Mouse (Mus musculus) hindbrain, embryonic 15.5 days (tissue): ENCODE data around the gene Utp15. TPM values are rescaled to one million over a fixed set of nuclear protein-coding genes. Genes with fewer than 3 reads are reported as not detected.

Experiments used
- ATAC-seq: fragments of 200-750 bp; cut with Nextera tagmentation; 2 replicates; pipeline ENCODE4 v1.8.0; 2017; ENCODE audit warnings: low read depth, moderate number of reproducible peaks, moderate TSS enrichment; ENCODE audit not compliant: low FRiP score
- H3K27ac ChIP-seq: fragments of 300-500 bp; sonication (generic); replicated peaks from 2 replicates; pipeline ENCODE4 v1.5.1; 2015; ENCODE audit warnings: mild to moderate bottlenecking, inconsistent platforms
- H3K27me3 ChIP-seq: fragments of 300-500 bp; sonication (generic); 2 replicates; pipeline ENCODE4 v1.6.1; 2015; ENCODE audit warnings: control low read depth, inconsistent platforms
- H3K36me3 ChIP-seq: fragments of 300-500 bp; sonication (generic); 2 replicates; pipeline ENCODE4 v1.6.1; 2015; ENCODE audit warnings: control low read depth, inconsistent platforms
- H3K4me1 ChIP-seq: fragments of 300-500 bp; sonication (generic); replicated peaks from 2 replicates; pipeline ENCODE4 v1.6.1; 2015; ENCODE audit warnings: control low read depth, inconsistent platforms
- H3K4me2 ChIP-seq: fragments of 300-500 bp; sonication (generic); 2 replicates; pipeline ENCODE4 v1.6.1; 2015; ENCODE audit warnings: moderate library complexity, mild to moderate bottlenecking, inconsistent platforms
- H3K4me3 ChIP-seq: fragments of 300-500 bp; sonication (generic); 2 replicates; pipeline ENCODE4 v1.5.1; 2015; ENCODE audit warnings: mild to moderate bottlenecking, inconsistent platforms
- H3K9ac ChIP-seq: fragments of 300-500 bp; sonication (generic); 2 replicates; pipeline ENCODE4 v1.6.1; 2015; ENCODE audit warnings: inconsistent platforms
- H3K9me3 ChIP-seq: fragments of 300-500 bp; sonication (generic); 2 replicates; pipeline ENCODE4 v1.6.1; 2016; ENCODE audit warnings: control low read depth, inconsistent platforms
- WGBS: fragments of 180-500 bp; shearing (Covaris S2); methylation state at CpG from one replicate; pipeline ENCODE4 v1.1.7; 2015; 5-methylcytosine and 5-hydroxymethylcytosine counted together
- polyA plus RNA-seq: library from polyadenylated mRNA; unstranded; fragments of >200 nt; fragmentation: Nextera tagmentation; extraction: Ambion mirVana; gene quantifications from 2 replicates; pipeline ENCODE4 v1.2.1, GENCODE M21; 2015

Gene Utp15
- polyA plus RNA-seq, 1 experiment from 2014 or later, result 28.6 TPM

DNA sequence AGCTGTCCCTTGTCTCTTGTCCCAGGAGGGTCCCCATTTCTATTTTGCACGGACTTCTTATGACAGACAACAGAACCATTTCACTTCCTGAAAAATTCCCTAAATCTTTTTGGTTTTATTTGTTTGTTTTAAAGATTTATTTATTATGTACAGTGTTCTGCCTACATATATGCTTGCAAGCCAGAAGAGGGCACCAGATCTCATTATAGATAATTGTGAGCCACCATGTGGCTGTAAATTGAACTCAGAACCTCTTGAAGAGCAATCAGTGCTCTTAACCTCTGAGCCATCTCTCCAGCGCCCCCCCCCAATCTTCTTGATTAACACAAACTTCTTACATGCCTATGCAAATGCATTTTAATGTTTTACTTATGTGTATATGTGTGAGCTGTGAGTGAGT lies 27.9 kb upstream of the Utp15 start:
- no peak overlapping the region for H3K4me3 ChIP-seq
- no peaks in the 10 kb centered on the region for H3K36me3 ChIP-seq
- no peak for ATAC-seq
- no peaks in the 10 kb centered on the region for H3K4me1 ChIP-seq
- H3K9ac ChIP-seq, result no peak overlapping the region
- WGBS, result 46% methylated on average over 2 of the region's 2 CpGs
- H3K27me3 ChIP-seq, result no peaks in the 10 kb centered on the region
- H3K4me2 ChIP-seq, result no peak overlapping the region
- no peaks in the 10 kb centered on the region for H3K9me3 ChIP-seq
- no peak overlapping the region for H3K27ac ChIP-seq

DNA sequence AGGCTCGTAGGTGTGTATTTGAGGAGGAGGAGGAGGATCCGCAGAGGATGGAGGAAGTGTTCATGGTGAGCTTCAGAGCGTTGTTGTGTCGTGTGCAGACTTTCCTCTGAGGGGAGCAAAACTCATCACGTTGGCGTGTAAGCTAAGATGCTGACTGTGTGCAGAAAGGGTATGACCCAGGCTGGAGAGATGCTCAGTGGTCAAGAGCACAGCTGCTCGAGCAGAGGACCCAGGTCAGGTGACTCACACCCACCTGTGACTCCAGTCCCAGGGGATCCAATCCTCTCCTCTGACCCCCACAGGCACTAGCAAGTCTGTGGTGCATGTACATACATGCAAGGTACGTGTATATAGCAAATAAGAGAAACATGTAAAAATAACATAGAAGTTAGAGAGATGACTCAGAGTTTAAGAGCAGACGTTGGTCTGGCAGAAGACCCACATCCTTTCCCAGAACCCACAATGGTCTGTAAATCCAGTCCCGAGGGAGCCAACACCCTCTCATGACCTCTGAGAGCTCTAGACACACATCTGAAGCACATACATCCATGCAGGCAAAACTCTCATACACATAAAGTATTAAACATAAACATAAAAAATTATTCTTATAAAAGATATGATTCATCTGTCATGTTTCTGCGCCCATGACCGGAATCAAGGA lies 18.3 kb upstream of the Utp15 start:
- Histone ChIP-seq H3K4me1 (no peaks in the 10 kb centered on the region), H3K27ac (no peak overlapping the region), H3K9me3 (no peaks in the 10 kb centered on the region), H3K27me3 (no peaks in the 10 kb centered on the region), H3K36me3 (no peaks in the 10 kb centered on the region), H3K4me3 (no peak overlapping the region), H3K9ac (no peak overlapping the region), H3K4me2 (no peak overlapping the region)
- WGBS, result 84% methylated on average over 12 of the region's 12 CpGs
- no peak for ATAC-seq

DNA sequence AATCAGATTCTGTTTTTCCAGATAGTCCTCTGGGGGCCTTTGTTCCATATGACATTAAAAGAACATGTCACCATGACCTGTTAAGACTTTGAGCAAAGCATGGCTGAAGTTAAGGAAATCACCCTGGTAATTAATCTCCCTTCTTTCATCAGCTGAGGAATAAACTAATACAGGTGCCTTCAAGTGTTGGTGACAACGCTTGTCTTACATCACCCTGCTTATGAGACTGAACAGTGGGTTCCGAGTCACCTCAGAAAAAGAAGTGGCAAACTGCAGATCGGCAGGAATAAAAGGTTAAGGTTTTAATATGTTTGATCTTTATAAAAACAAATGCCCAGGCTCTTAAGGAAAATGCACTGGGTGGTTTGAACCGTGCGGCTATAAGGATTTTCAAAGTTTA lies 16.8 kb upstream of the Utp15 start, which contains the start of gene Gm21976:
TSS of gene Gm21976 (plus strand) at position 202 of the 400 bp plus-strand sequence.
- Histone ChIP-seq H3K9ac (no peak within 1 kb of the TSS), H3K4me1 (no peaks in the 10 kb centered on the region), H3K27ac (no peak within 1 kb of the TSS), H3K9me3 (no peaks in the 10 kb centered on the region), H3K4me2 (no peak within 1 kb of the TSS), H3K4me3 (no peak within 1 kb of the TSS), H3K36me3 (peaks cover 5% of the 10 kb centered on the region), H3K27me3 (no peaks in the 10 kb centered on the region)
- ATAC-seq, result no peak
- 91% methylated on average over 5 of the region's 5 CpGs for WGBS

DNA sequence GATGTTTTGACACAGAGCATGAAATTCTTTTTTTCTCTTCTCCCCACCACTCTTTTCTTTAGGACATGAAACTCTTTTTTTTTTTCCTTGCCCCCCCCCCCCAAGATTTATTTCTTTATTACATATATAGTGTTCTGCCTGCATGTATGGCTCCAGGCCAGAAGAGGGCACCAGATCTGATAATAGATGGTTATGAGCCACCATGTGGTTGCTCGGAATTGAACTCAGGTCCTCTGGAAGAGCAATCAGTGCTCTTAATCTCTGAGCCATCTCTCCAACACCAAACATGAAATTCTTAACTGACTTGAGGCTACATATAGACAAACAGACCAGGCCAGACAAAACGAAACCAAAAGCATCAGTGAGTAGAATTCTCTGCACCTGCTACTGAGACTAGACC lies 14.7 kb upstream of the Utp15 start:
- H3K4me3 ChIP-seq, result no peak overlapping the region
- H3K4me2 ChIP-seq, result no peak overlapping the region
- 93% methylated on average over 2 of the region's 2 CpGs for WGBS
- ATAC-seq, result no peak
- no peaks in the 10 kb centered on the region for H3K9me3 ChIP-seq
- H3K36me3 ChIP-seq, result peaks cover 24% of the 10 kb centered on the region
- no peaks in the 10 kb centered on the region for H3K27me3 ChIP-seq
- no peaks in the 10 kb centered on the region for H3K4me1 ChIP-seq
- no peak overlapping the region for H3K27ac ChIP-seq
- H3K9ac ChIP-seq, result no peak overlapping the region

DNA sequence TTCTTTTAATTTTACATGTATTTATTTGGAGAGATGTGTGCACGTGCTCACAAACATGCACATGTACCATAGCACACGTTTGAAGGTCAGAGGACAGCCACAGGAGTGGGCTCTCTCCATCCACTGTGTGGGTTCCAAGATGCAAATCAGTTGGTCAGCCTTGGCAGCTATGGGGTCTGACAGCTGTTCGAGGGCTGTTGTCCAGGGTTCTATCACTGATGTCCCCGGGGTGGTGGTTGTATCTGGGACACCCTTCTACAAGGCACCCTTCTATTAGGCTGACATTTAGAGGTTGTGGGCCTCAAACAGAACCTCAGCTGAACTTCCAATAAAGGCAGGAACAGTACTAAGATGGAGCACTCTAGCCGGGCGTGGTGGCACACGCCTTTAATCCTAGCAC lies 13.4 kb upstream of the Utp15 start:
- Histone ChIP-seq H3K27me3 (no peaks in the 10 kb centered on the region), H3K9ac (no peak overlapping the region), H3K36me3 (peaks cover 35% of the 10 kb centered on the region), H3K4me3 (no peak overlapping the region), H3K27ac (no peak overlapping the region), H3K9me3 (no peaks in the 10 kb centered on the region), H3K4me1 (no peaks in the 10 kb centered on the region), H3K4me2 (no peak overlapping the region)
- no peak for ATAC-seq
- 91% methylated on average over 7 of the region's 7 CpGs for WGBS

DNA sequence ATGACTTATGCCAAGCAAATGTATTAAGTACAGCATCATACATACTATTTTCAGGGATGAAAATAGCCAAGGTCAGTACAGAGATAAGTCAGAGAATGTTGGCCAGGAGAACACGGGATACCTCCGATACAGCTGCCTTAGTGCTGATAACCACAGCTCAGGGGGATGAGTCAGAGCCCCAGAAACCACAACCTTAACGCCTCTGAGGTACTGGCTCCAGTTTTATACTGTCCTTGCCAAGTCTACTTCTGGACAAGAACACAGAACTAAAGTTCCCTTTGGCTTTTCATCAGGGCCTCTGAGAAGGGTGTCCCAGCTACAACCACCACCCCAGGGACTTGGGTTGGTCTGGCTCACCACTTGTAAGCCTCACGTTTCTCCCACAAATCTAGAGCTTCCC lies 12.8 kb upstream of the Utp15 start:
- no peak overlapping the region for H3K4me3 ChIP-seq
- no peak for ATAC-seq

DNA sequence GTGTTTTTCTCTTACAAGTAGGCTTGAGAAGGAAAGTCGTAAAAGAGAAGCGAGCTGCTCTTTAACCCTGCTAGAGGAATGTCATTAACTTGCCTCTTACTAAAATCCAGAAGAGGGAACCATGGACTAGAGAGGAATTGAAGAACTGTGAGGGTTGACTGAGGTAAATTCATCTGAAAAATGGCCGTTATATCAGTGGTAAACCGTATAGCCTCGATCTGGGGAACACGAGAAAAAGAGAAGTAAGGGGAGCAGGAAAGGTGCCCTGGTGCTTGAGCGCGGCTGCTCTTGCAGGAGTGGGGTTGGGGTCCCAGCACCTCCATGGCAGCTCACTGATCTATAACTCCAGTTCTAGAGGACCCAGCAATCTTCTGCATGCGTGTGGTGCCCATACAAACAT lies 11.2 kb upstream of the Utp15 start:
- Histone ChIP-seq H3K4me1 (no peaks in the 10 kb centered on the region), H3K4me2 (no peak overlapping the region), H3K27ac (no peak overlapping the region), H3K36me3 (peaks cover 53% of the 10 kb centered on the region), H3K27me3 (no peaks in the 10 kb centered on the region), H3K9ac (no peak overlapping the region), H3K9me3 (no peaks in the 10 kb centered on the region), H3K4me3 (no peak overlapping the region)
- WGBS, result 96% methylated on average over 9 of the region's 9 CpGs
- ATAC-seq, result no peak

More for the DNA sequence above, 12.8 kb upstream of the Utp15 start:
- Histone ChIP-seq H3K4me1 (no peaks in the 10 kb centered on the region), H3K9ac (no peak overlapping the region), H3K9me3 (no peaks in the 10 kb centered on the region), H3K36me3 (peaks cover 41% of the 10 kb centered on the region), H3K27ac (no peak overlapping the region), H3K27me3 (no peaks in the 10 kb centered on the region), H3K4me2 (no peak overlapping the region)
- 95% methylated on average over 4 of the region's 4 CpGs for WGBS

DNA sequence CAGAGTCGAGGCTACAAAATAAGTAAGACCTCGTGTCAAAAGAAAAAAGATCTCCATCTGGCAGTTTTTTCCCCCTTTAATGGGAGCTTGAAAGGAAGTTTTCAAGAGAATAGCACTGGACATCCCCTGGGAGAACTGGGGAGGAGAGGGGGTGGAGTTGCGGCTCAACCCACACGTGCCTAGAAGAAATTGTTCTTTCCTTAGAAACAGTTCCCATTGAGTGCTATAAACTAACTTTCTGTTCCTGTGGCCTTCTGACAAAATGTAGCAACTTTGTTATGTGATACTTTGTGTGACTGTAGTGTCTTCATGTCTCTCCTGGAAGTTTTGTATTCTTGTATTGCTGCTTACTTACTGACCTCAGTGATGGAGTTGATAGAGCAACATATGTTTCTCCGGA lies 1.3 kb upstream of the Utp15 start:
- Histone ChIP-seq H3K9ac (peak overlapping the region; percentile 89), H3K36me3 (peaks cover 26% of the 10 kb centered on the region), H3K27ac (peak overlapping the region; percentile 95; the same call in 1 of the 2 replicates), H3K9me3 (no peaks in the 10 kb centered on the region), H3K4me1 (peaks cover 24% of the 10 kb centered on the region), H3K27me3 (no peaks in the 10 kb centered on the region), H3K4me2 (peak overlapping the region; percentile 93), H3K4me3 (peak overlapping the region; percentile 94)
- WGBS, result 24% methylated on average over 5 of the region's 5 CpGs
- no peak for ATAC-seq

DNA sequence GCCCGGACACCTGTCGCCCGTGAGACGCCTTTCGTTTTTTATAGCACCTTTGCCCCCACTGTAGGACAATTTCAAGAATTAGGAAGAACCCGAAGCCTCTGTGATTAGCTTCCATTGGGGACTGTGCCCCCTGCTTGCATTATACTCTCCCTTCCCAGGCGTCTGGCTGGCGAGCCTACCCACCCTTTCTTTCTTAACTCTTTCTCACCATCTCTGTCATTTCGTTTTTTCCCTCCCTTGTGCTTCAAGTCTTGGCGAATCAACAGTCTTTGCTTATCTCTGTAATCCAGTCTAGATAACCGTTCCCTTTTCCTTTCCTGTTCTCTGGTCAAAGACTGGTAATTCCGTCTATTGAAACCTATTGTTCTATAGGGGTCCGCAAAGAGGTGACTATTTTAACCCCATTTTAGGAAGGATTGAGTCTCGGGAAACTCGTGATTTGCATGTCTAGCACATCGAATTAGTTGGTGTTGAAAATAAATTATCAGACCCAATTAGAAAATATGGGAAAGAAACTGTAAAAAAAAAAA lies 682 bp upstream of the Utp15 start:
- 1% methylated on average over 16 of the region's 16 CpGs for WGBS

DNA sequence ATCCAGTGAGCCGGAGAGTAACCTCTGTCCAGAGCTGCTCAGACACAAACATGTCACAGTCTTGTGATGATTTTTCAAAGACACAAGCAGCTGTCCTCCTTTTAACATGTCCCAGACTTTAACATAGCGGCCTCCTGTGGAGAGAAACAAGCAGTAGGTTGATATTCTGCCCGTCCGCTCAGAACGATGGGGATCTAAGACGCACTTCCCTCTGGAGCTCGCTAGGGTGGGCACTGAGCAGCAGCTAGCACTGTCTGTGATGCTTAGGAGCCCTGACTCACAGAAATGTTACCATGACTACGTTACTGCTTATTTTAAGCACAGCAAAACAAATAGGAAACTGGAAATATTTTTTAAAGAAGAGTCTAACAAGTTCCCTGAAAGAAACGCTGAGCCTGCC lies 7.9 kb downstream of the Utp15 start:
- no peak for ATAC-seq
- no peak overlapping the region for H3K9ac ChIP-seq
- H3K36me3 ChIP-seq, result peaks cover 82% of the 10 kb centered on the region
- no peaks in the 10 kb centered on the region for H3K4me1 ChIP-seq
- no peak overlapping the region for H3K27ac ChIP-seq
- no peak overlapping the region for H3K4me2 ChIP-seq
- WGBS, result 74% methylated on average over 9 of the region's 9 CpGs
- no peak overlapping the region for H3K4me3 ChIP-seq
- no peaks in the 10 kb centered on the region for H3K9me3 ChIP-seq
- H3K27me3 ChIP-seq, result no peaks in the 10 kb centered on the region

More for the DNA sequence above, 682 bp upstream of the Utp15 start:
- Histone ChIP-seq H3K4me3 (peak overlapping the region; percentile 94), H3K9ac (peak overlapping the region; percentile 89), H3K4me1 (peaks cover 24% of the 10 kb centered on the region), H3K27ac (peak overlapping the region; percentile 95), H3K36me3 (peaks cover 28% of the 10 kb centered on the region), H3K27me3 (no peaks in the 10 kb centered on the region), H3K4me2 (peak overlapping the region; percentile 93), H3K9me3 (no peaks in the 10 kb centered on the region)
- ATAC-seq, result no peak; the same call in none of the 2 replicates

DNA sequence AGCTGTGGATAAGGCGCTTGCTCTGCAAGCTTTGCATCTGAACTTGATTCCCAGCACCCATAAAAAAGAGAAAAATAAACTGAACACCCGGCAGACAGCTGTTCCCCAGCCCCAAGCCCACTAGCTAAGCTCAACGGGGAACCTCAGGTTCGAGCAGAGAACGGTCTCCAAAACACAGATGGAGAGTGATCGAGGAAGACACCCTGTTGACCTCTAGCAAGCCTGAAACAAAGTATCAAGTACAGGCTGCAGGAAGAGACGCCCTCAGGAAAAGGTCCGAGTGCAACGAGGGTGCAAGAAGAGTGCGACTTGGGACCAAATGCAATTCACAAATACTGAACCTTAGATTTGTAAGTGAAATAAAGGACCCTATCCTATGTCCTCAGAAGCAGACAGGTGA lies 13.2 kb downstream of the Utp15 start:
- ATAC-seq, result no peak
- no peak overlapping the region for H3K27ac ChIP-seq

DNA sequence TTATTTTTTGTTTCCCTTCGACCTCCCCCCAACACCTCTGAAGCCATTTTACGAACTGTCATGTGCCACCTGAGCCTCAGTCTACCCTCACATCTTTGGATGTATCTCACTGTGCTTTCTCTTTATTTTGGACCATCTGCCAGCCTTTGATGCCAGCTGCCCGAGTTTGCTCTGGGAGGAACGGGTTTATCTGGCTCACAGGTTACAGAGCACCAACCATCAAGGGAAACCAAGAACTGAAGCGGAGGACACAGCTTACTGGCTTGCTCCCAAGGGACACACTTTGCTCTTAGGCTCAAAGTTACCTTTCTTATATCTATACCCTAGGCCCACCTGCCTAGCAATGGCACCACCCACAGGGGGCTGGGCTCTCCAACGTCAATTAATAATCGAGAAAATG lies 17.5 kb downstream of the Utp15 start:
- no peak for ATAC-seq
- Histone ChIP-seq H3K4me2 (no peak overlapping the region), H3K9me3 (no peaks in the 10 kb centered on the region), H3K4me1 (no peaks in the 10 kb centered on the region), H3K27me3 (no peaks in the 10 kb centered on the region), H3K4me3 (no peak overlapping the region), H3K36me3 (peaks cover 31% of the 10 kb centered on the region), H3K9ac (no peak overlapping the region), H3K27ac (no peak overlapping the region)
- WGBS, result 63% methylated on average over 7 of the region's 7 CpGs

More for the DNA sequence above, 13.2 kb downstream of the Utp15 start:
- Histone ChIP-seq H3K9me3 (no peaks in the 10 kb centered on the region), H3K4me2 (no peak overlapping the region), H3K4me1 (no peaks in the 10 kb centered on the region), H3K9ac (no peak overlapping the region), H3K36me3 (peaks cover 66% of the 10 kb centered on the region), H3K4me3 (no peak overlapping the region), H3K27me3 (no peaks in the 10 kb centered on the region)
- 91% methylated on average over 10 of the region's 10 CpGs for WGBS
